Mouse (Mus musculus) right cerebral cortex, postnatal 14 days (tissue): ENCODE results near the gene Gfpt1.
"Not testable (repeated sequence)": the region's sequence is repeated elsewhere in the genome, so short reads cannot be mapped to it uniquely, and the experiment has no call there.

Source experiments
- DNase-seq: peaks from one replicate; pipeline ENCODE4 v3.0.0; 2022

Gene Gfpt1

DNA sequence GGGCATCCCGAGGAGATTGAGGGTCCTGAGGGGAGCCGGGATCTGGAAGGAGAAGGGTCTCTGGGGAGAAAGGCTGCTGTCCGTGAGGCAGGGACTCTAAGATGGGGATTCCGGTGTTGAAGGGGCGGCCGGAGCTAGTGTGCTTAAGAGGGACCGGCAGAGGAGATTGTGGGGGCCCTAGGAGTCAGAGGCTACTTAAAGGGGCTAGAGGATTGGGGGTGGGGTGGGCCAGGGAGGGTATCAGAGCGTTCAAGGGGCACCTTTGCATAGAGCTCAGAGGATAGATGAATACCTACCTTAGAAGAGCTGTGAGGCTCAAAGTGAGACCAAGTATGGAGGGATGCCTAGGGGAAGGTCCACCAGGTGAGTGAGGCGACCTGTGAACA, 478 bp downstream of the Gfpt1 start:
- no peak for DNase-seq

DNA sequence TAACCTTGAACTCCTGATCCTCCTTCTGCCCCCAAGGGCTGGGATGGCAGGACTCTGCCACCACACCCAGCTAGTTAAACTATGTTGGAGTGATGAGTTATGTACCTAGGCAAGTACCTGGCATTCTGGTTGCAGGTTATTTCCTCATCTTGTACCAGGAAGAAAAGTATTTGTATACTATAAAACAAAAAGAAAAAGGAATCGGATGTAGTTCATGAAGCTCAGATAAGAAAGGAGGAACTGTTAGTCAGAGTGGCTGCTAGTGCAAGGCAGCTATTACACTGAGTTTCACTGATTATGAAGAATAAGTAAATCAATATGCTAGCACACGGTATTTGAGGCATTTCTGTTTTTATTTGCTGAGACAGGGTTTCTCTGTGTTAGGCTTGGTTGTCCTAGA, 2.2 kb downstream of the Gfpt1 start:
- no peak for DNase-seq

DNA sequence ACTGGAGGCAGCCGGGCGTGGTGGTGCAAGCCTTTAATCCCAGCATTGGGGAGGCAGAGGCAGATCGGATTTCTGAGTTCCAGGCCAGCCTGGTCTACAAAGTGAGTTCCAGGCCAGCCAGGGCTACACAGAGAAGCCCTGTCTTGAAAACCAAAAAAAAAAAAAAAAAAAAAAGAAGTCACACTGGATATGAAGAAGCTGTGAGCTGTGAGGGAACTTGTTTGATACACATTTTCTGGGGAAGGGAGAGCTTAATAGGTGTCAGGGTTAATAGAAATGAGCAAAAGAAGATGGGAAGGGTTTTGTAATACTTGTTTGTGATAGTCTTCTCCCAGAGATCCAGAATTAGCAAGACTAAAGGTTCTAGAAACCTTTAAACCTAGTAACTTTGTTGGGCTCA, 2.9 kb downstream of the Gfpt1 start:
- DNase-seq = no peak

DNA sequence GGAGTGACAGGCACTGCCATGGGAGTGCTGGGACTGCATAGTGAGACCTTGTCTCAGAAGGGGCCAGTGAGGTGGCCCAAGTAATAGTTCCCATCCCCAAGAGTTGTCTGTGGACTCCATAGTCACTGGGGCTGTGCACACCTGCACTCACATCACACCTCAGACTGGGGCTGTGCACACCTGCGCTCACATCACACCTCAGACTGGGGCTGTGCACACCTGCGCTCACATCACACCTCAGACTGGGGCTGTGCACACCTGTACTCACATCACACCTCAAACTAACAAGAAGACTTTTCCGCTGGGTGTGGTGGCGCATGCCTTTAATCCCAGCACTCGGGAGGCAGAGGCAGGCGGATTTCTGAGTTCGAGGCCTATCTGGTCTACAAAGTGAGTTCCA, 6.1 kb downstream of the Gfpt1 start:
- not testable (repeated sequence) for DNase-seq

DNA sequence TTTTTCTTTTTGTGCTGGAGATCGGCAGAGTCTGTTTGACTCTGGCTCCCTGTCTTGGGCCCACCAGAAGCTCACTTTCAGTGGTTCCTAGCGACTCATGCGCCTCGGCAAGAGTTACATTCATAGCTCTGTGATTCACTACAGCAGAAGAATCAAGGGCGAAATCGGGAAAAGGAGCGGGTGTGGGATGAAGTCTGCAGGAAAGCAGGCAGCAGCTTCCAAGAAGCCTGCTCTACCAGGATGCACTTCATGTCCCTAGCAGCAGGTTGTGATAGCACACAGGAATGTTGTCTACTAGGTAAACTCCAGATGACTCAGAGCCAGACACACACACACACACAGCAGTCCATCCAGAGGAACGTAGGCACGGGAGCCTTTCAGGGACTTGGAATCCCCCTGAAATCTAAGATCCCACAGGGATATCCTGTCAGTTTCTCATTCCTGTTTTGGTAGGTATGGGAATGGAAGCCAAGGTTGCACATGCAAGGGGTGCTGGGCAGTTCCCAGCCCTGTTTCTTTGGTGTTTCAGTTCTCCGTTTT, 9.3 kb downstream of the Gfpt1 start:
- DNase-seq = no peak

DNA sequence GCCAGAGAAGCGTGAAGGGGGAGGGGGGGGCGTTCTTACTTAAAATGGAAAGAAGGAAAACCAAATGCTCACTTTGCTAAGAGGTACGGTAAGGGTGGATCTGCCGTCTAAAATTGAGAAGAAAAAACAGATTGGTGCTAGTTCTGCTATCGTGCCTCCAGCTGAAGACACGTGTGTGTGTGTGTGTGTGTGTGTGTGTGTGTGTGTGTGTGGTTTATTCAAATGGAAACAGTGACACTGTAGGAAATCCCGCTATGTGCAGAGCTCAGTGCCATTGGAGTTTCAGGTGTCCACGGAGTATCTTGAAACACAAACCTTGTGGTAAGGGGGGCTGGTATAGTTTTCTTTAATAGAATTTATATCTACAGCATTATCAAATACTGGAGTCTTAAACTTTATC, 11.5 kb downstream of the Gfpt1 start:
- no peak for DNase-seq

DNA sequence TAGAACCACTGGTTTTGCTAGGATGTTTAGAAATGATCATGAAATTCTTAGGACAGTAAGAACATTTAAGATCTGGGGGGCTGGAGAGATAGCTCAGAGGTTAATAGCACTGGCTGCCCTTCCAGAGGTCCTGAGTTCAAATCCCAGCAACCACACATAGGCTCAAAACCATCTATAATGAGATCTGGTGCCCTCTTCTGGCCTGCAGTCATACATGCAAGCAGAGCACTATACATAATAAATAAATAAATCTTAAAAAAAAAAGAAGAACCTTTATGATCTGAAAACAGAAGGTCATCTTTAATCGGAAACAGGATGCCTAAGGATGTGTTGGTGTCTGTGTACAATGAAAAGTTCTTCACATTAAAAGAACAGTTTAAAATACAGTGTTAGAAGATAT, 17.1 kb downstream of the Gfpt1 start:
- DNase-seq = no peak

DNA sequence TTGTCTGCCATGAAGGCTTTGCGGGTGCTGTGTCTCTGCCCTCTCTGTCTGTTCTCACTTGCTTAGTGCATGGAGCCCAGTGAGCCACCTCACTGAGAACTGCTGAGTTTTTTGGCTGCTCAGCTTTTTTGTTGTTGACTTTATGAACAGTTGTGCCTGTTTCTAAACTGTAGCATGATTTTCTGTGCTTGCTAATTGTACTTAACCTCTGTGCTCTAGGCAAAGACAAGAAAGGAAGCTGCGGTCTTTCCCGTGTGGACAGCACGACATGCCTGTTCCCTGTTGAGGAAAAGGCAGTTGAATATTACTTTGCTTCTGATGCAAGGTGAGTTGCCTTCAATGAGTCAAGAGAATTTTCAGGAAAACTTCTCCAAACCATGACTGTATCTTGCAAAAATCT, 20.9 kb downstream of the Gfpt1 start:
- DNase-seq = no peak

DNA sequence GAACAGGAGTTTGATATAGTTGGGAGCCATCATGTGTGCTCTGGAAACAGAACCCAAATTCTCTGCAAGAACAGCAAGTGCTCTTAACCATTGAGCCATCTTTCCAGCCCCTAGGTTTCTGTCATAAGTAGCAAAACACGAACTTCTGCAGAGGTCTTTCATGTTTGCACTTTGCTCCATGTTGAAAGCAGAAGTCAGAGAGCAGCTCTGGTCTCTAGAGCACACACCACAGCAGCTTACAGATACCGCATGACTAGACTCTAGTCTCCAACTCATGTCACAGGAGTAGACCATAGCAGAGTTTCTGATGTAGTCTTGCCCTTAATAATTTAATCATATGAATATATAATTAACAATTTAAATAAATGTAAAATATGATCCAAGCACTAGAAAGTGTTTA, 25.6 kb downstream of the Gfpt1 start:
- DNase-seq = no peak

DNA sequence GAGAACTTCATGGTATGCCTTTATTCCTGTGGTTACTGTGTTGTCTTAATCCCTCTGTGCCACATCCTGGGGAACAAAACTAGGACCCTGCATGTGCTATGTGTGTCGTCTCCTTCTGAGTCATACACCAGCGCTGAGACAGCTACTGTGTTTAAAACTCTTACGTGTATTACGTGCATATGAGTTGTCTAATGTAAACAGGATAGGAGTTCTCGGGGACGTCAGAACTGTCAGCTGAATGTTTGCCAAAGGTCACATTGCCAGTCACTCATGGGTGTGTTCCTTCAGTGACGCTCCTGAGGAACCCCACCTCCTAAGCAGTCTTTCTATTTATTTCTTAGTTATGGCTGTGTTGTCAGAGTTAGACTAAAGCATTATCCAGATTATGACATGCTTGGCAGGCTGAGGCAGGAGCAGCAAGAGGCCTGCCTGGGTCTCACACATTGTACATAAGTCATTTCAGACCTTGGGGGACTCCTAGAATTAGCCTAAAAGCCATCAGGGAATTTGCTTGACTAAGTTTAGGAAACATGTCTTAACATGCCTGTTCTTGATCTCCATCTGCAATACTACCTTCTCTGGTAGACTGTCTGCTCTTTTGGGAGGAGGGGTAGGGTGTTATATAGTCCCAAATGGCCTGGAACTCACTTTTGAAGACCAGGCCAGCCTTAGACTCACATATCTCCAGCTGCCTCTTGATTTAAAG, 26.7 kb downstream of the Gfpt1 start:
- DNase-seq = no peak

DNA sequence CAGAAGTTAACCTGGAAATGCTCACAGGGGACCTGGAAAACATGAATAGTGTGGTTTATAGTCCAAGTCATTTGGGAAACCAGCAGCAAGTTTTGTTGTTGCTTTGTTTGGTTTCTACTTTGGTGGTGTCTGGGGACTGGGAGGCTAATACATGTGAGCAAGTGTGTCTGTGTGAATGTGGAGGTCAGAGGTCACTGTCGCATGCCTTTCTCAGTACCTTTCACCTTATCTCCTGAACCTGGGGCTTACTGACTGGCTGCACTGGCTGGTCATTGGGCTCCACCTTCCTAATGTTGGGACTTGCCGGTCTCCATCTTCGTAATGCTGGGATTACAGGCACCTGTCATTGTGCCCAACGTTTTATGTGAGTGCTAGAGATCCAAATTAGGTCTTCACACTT, 28.0 kb downstream of the Gfpt1 start:
- DNase-seq = no peak

DNA sequence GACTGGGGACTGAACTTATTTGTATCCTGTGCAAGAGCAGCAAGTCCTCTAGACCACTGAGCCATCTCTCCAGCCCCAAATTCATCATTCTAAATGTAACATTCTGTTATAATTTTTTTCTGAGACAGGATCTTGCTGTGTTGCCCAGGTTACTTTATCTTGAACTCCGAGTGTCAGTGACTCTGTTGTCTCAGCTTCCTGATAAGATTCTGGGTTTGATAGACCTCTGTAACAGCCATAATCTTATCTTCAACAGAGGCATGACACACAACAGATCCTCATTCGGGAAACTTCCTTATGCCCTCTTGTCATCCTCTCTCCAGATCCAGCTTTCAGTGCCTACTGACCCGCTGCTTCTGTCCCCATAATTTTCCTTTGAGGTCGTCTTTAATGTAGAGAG, 30.1 kb downstream of the Gfpt1 start:
- no peak for DNase-seq

DNA sequence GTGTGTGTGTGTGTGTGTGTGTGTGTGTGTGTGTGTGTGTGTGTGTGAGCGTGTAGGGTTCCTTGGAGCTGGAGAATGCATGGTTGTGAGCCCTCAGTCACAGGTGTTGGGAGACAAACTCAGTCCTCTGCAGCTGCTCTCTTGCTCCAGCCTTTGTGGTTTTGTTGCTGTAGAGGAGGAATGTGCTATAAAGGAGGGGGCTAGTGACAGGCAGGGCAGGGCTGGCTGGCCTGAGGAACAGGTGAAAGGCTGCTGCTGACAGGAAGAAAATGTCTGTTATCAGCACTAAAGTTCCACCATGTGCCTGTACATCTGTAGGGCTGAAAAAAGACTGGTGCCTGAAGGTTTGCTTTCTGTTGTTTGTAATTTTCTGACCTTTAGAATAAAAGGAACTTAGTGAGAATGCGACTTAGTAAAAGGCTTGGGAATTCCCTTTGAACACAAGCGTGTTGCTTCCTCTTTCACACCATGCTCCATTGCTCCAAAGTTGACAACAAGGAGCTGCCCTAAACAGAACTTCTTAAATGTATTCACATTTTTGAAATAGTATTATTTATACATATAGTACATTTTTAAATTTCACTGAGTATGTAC, 32.5 kb downstream of the Gfpt1 start:
- DNase-seq = no peak

DNA sequence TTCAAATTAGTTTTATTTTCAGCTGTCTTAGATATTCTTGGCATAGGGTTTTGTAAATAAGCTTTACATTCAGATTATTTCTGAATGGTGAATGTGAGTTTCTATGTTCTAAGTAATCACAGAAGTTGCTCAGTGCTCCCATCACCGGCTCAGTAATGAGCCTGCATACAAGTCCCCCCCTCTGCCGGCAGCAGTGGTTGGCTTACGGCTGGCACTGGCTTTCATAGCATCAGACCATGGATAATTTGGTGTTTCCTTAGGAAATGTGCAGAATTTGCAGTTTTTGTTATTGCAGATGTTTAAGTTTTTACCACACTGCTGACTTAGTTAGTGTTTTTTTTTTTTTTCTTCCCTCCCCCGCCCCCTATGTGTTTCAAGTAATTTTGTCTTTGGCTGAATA, 36.8 kb downstream of the Gfpt1 start:
- no peak for DNase-seq

DNA sequence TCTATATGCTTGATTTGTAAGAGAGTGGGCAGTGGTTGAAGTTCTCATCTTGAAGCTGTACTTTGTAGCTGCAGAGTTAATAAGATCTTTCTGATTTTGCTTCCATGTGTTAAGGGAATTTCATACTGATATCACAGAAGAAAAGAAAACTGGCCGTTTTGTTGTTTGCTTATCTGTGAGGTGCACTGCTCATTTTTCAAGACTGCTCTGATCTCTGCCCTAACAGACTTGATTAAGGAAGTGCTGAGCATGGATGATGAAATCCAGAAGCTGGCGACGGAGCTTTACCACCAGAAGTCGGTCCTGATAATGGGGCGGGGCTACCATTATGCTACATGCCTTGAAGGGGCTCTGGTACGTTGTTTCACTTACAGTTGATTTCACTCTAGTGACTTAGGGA, 42.4 kb downstream of the Gfpt1 start:
- DNase-seq = no peak

DNA sequence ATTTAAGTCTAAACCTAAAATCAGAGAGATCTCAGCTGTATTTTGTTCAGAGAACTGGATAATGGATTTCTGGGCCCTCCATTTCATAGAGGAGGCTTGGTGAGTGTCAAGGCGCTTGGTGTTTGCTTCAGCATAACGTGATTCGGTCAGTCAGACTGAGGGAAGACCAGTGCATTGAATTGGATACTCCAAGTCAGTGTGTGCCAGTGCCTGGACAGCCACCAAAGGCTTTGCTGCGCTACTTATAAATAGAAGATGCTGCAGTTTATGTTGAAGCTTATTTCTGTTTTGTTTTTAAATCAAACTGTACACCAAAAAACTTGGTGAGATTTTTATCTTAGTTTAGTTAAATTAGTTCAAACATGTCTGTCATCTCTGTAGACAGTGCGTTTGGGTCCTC, 45.7 kb downstream of the Gfpt1 start:
- no peak for DNase-seq

DNA sequence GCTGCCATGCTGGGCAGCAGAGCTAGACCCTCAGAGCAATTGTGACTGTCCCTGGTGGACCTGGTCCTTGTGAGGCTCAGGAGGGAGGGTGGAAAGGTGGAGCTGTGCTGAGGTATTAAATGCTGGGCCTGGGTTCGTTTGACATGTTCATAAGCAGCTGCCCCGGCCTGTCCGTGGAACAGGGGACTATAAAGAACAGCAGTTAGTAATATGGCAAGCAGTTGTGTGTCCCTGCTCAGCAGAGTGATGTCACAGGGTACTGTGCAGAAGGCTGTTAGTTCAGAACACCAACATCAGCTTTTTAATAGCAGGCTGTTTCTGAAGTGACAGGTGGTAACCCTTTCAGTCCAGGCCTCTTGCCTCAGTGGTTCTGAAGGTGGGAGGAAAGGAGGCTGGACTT, 48.2 kb downstream of the Gfpt1 start:
- no peak for DNase-seq

DNA sequence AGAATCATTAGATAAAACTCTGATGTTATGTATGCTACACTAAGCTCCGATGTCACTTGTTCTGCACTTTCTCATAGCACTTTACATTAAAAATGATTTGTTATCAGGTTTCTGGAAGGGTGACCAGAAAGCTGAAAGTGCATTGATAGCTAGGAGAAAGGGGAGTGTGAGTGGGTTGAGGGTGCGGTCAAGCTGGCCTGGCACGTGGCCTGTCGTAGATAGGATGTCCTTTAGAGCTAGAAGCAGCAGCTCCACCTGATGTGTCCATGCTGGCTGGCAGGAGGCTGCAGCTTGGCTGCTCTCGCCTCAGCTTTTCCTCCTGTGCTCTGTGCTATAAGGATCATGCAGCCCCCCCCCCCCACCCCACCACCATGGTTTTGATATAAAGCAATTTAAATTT, 49.8 kb downstream of the Gfpt1 start:
- DNase-seq = no peak

DNA sequence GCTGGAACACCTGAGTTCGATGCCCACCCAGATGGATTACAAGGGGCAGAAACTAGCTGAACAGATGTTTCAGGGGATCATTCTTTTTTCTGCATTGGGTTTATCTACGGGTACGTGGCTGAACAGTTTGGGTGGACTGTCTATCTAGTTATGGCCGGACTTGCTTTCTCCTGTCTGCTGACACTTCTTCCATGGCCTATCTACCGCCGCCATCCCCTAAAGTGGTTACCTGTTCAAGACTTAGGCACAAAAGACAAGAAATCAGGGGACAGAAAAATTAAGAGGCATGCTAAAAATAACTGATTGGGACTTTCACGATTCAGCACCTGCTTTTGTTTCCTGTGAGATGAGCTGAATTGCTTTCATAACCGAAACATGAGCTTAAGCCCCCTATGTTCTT, 51.0 kb downstream of the Gfpt1 start:
- DNase-seq = not testable (repeated sequence)

DNA sequence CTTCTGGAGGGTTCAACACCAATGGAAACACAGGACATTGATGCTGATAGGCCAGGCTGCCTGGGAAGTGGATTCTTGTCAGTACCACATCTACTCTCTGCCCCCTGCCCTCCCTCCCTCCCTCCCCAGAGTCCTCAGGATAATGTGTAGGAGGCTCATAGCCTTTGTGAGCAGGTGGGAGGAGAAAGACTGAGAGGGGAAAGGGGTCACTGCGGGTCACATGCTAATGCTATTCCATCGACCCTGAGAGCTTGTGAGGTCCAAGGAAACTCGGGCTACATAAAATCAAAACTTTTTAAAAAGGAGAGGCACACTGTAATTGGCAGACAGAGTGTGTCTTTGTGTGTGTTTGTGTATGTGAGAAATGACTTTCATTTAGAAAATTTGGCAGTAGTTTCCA, 56.6 kb downstream of the Gfpt1 start:
- no peak for DNase-seq

DNA sequence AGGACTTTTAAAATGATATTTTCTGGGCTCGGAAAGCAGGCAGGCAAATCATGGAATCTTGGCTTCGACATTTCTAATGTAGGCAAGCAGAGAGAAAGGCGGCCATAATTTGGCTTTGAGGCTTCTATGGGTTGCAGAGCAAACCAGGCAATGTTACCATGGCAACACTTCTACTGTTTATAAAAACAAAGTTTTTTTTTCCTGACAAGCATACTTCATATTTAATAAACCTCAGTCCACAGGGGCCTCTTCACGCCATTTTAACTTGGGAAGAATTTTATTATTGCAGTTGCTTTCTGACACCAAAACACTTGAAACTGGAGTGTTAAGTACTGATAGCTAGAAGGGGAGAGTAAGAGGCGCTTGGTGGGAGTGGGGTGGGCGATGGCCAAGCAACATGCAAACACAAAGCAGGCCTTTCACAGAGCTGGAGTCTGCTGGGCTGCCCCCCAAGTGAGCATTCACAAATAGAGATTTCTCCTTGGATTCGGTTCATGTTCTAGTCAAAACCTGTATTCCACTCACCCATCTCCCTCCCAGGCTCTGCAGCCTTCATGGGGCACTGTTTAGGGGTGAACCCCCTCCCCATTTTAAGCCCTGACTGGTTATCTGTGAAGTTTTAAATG, 57.1 kb downstream of the Gfpt1 start:
- DNase-seq = no peak

DNA sequence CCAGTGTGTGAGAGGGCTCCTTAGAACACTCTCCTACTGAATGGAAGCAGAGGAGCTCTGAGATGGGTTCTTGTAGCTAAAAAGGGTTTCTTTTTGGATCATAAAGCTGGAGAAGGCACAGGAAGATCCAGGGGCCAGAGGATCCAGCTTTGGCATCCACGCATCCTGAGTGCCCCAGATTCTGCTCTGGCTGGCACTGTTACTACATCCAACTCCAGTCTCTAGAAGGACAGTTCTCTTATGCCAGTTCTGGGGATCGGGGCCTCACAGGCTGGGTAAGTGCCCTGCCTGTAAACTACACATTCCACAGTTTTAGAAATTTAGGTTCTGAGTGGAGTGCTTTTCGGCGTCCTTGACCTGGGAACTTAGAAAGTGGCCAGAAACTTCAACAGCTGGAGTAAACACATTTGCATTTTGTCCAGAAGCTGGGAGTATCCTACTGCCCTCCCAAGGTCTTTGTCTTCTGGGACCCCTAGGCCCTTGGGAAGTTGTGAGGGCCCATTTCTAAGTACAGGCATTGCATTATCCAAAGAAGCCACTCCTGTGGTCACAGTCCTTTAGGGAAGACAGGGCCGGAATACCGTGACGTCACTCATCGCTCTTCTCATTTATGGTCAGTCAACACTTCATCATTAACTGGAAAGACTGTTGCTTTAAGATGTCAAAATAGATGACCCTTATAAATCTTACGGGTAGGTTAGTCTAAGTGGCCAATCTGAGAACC, 57.8 kb downstream of the Gfpt1 start:
- no peak for DNase-seq

DNA sequence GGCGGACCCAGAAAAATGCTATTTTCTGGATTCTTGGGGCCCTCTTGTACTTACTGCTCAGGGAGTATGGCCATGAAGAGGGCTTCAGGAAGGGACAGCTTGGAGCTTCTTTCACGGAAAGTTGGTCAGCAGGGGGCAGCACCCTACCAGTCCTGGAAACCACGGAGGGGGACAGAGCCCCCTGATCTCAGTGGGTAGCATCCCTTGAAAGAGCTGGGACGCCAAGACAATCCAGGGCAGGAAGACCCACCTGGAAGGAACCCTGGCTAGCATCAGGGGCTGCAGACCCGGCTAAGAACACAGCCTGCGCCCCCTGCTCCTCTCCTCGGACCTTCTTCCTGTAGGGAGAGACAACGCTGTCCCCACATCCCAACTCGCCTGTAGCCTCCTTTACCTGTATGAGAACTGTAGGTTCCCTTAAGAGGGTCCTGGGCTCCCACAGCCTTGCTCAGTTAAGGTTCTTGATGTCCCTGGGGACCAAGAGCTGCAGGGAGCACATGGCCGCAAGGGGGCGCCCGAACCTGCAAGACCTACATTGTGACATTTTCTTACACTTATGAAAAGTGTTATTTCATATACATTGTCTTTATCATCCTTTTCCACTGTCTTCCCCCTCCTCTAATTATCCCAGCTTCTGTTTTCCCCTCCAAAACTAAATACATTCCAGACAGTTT, 58.8 kb downstream of the Gfpt1 start:
- peak; percentile 95 for DNase-seq
